ENCODE assay signal across 21 mouse cellular contexts in the genomic region with DNA sequence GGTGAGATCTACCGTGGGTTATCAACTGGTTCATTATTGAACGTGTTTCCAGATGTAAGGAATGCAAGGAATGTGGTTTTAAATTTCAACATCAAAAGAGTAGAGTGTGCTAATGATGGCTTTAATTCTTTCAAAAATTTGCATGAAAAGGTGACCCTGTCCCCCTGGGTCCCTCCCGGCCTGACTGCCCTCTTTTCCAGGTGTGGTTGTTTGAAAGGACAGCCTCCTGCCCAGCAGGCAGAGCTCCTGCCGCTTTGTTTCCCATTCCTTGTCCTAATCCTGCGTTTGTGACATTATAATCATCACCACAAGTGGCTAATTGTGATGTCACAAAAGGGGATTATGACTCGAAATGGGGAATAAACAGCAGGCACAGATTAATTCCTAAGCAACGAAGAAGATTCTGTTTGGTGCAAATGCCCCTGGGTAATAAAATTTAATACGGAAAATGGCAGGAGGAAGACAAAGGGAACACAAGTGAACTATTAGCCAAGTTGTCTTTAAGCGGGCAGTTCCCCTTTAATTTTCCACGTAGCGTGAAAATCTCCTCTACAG.
DNase-seq lines count a peak whose midpoint lies in the region; ATAC-seq and TF ChIP-seq lines count a peak whose summit lies in the region.
"Had no signal": no experiment of that assay in that cellular context is flagged by ENCODE, and none has a peak within 500 bp of the region (broad histone marks: within the 10 kb centered on the region; RNA-seq: fewer than 3 reads in every experiment).

No protein-coding gene starts in this region.

- no peak overlapping the region for H3K4me3 ChIP-seq in forebrain, embryonic 12.5 days (replicated peaks)
- no peak overlapping the region for H3K4me3 ChIP-seq in forebrain, embryonic 15.5 days
- H3K4me3 ChIP-seq in midbrain, embryonic 11.5 days (ENCODE audit: low read depth, low read length) = no peak overlapping the region
- no peak overlapping the region for H3K4me3 ChIP-seq in midbrain, embryonic 15.5 days
- H3K4me3 ChIP-seq: embryonic facial prominence, embryonic 15.5 days; heart, embryonic 12.5 days; layer of hippocampus, adult 2 months; limb, embryonic 15.5 days; liver, embryonic 15.5 days had no signal

- H3K9ac ChIP-seq in forebrain, embryonic 12.5 days = no peak overlapping the region
- H3K9ac ChIP-seq in forebrain, embryonic 15.5 days (replicated peaks) = no peak overlapping the region
- no peak overlapping the region for H3K9ac ChIP-seq in midbrain, embryonic 11.5 days (ENCODE audit: low read length)
- no peak overlapping the region for H3K9ac ChIP-seq in midbrain, embryonic 15.5 days
- H3K9ac ChIP-seq: embryonic facial prominence, embryonic 15.5 days; heart, embryonic 12.5 days; limb, embryonic 15.5 days; liver, embryonic 15.5 days had no signal

- 0 out of 2 replicates have a peak overlapping the region, but pooled peaks have one; percentile 6 for H3K4me2 ChIP-seq in forebrain, embryonic 12.5 days
- H3K4me2 ChIP-seq in forebrain, embryonic 15.5 days (replicated peaks) = no peak overlapping the region
- H3K4me2 ChIP-seq in midbrain, embryonic 11.5 days = no peak overlapping the region; the same call in 1 of the 2 replicates
- H3K4me2 ChIP-seq in midbrain, embryonic 15.5 days = no peak overlapping the region
- H3K4me2 ChIP-seq: embryonic facial prominence, embryonic 15.5 days; heart, embryonic 12.5 days; limb, embryonic 15.5 days; liver, embryonic 15.5 days had no signal

- H3K36me3 ChIP-seq in forebrain, embryonic 12.5 days (replicated peaks) = no peaks in the 10 kb centered on the region
- H3K36me3 ChIP-seq in forebrain, embryonic 15.5 days = no peaks in the 10 kb centered on the region
- H3K36me3 ChIP-seq in midbrain, embryonic 11.5 days (ENCODE audit: control insufficient read depth, insufficient read depth, low read length) = no peaks in the 10 kb centered on the region
- no peaks in the 10 kb centered on the region for H3K36me3 ChIP-seq in midbrain, embryonic 15.5 days (replicated peaks)
- H3K36me3 ChIP-seq: embryonic facial prominence, embryonic 15.5 days; heart, embryonic 12.5 days; limb, embryonic 15.5 days; liver, embryonic 15.5 days had no signal

- H3K27ac ChIP-seq in forebrain, embryonic 12.5 days = no peak overlapping the region
- no peak overlapping the region for H3K27ac ChIP-seq in forebrain, embryonic 15.5 days (replicated peaks)
- no peak overlapping the region for H3K27ac ChIP-seq in midbrain, embryonic 11.5 days (ENCODE audit: low read depth, low read length)
- H3K27ac ChIP-seq in midbrain, embryonic 15.5 days = no peak overlapping the region
- H3K27ac ChIP-seq: embryonic facial prominence, embryonic 15.5 days; layer of hippocampus, adult 2 months; limb, embryonic 15.5 days; liver, embryonic 15.5 days had no signal

- TF ChIP-seq CTCF in brain, embryonic 14.5 days (IDR thresholded peaks at IDR 0.05; ENCODE audit: borderline replicate concordance, extremely low read depth, insufficient read depth, insufficient read length) = no peak

- no peak for DNase-seq in midbrain, embryonic 11.5 days (ENCODE audit: low spot score, missing footprints)
- DNase-seq in brain, embryonic 14.5 days (ENCODE audit: low read depth) = peak; percentile 60
- peak; percentile 32 for DNase-seq in retina, embryonic 14.5 days (ENCODE audit: low spot score)
- DNase-seq in testis, postnatal 10 days (ENCODE audit: low spot score) = no peak
- no peak for DNase-seq in cerebellum, postnatal 14 days
- DNase-seq: adrenal gland, adult 8-10 months; cerebellum, adult 9-11 months; kidney, adult 2 months; kidney, postnatal 10 days; layer of hippocampus, postnatal 36 days; lung, postnatal 10 days; thymus, postnatal 25 days had no signal

- H3K27me3 ChIP-seq in forebrain, embryonic 12.5 days = 0 out of 2 replicates have a peak, but pooled peaks cover 7% of the 10 kb centered on the region
- H3K27me3 ChIP-seq in forebrain, embryonic 15.5 days = no peaks in the 10 kb centered on the region
- H3K27me3 ChIP-seq in midbrain, embryonic 11.5 days (ENCODE audit: control insufficient read depth, insufficient read depth, low read length) = peaks cover 8% of the 10 kb centered on the region
- no peaks in the 10 kb centered on the region for H3K27me3 ChIP-seq in midbrain, embryonic 15.5 days (replicated peaks)
- H3K27me3 ChIP-seq: CH12.LX; embryonic facial prominence, embryonic 15.5 days; heart, embryonic 12.5 days; limb, embryonic 15.5 days; liver, embryonic 15.5 days had no signal

- no peak for ATAC-seq in forebrain, embryonic 12.5 days (ENCODE audit: low FRiP score)
- no peak for ATAC-seq in forebrain, embryonic 15.5 days (replicated peaks)
- ATAC-seq in midbrain, embryonic 11.5 days (ENCODE audit: low FRiP score) = peak; percentile 35; the same call in 1 of the 2 replicates
- ATAC-seq in midbrain, embryonic 15.5 days (replicated peaks) = no peak

- H3K4me1 ChIP-seq in forebrain, embryonic 12.5 days = peaks cover 24% of the 10 kb centered on the region
- 0 out of 2 replicates have a peak, but pooled peaks cover 3% of the 10 kb centered on the region for H3K4me1 ChIP-seq in forebrain, embryonic 15.5 days
- peaks cover 20% of the 10 kb centered on the region for H3K4me1 ChIP-seq in midbrain, embryonic 11.5 days (ENCODE audit: control insufficient read depth, insufficient read depth, low read length)
- peaks cover 20% of the 10 kb centered on the region for H3K4me1 ChIP-seq in midbrain, embryonic 15.5 days
- H3K4me1 ChIP-seq: liver, embryonic 15.5 days had no signal

- H3K9me3 ChIP-seq in forebrain, embryonic 12.5 days = no peaks in the 10 kb centered on the region
- no peaks in the 10 kb centered on the region for H3K9me3 ChIP-seq in forebrain, embryonic 15.5 days
- no peaks in the 10 kb centered on the region for H3K9me3 ChIP-seq in midbrain, embryonic 11.5 days (ENCODE audit: control insufficient read depth, low read length)
- no peaks in the 10 kb centered on the region for H3K9me3 ChIP-seq in midbrain, embryonic 15.5 days
- H3K9me3 ChIP-seq: embryonic facial prominence, embryonic 15.5 days; heart, embryonic 12.5 days; limb, embryonic 15.5 days; liver, embryonic 15.5 days had no signal

- WGBS in forebrain, embryonic 12.5 days = 6% methylated on average over 11 of the region's 11 CpGs
- WGBS in forebrain, embryonic 15.5 days = 11% methylated on average over 11 of the region's 11 CpGs
- WGBS in midbrain, embryonic 11.5 days = 5% methylated on average over 11 of the region's 11 CpGs
- WGBS in midbrain, embryonic 15.5 days = 12% methylated on average over 11 of the region's 11 CpGs

- TF ChIP-seq POLR2A in brain, embryonic 14.5 days (IDR thresholded peaks at IDR 0.05; ENCODE audit: borderline replicate concordance, extremely low read depth, insufficient read depth, insufficient read length, poor library complexity, severe bottlenecking) = no peak

Comparison
In these comparisons a context has a peak if more than half of its experiments do, and no peak if none do; other contexts are left out.
1. DNase-seq: peak in brain, embryonic 14.5 days (single experiment) and retina, embryonic 14.5 days (single experiment); none in midbrain, embryonic 11.5 days (single experiment), testis, postnatal 10 days (single experiment) and cerebellum, postnatal 14 days (0 of 2).